Mouse (Mus musculus): ENCODE measurements around the gene Cdh12.
"Not testable (repeated sequence)": the region's sequence is repeated elsewhere in the genome, so short reads cannot be mapped to it uniquely, and the experiment has no call there.

Gene Cdh12

DNA sequence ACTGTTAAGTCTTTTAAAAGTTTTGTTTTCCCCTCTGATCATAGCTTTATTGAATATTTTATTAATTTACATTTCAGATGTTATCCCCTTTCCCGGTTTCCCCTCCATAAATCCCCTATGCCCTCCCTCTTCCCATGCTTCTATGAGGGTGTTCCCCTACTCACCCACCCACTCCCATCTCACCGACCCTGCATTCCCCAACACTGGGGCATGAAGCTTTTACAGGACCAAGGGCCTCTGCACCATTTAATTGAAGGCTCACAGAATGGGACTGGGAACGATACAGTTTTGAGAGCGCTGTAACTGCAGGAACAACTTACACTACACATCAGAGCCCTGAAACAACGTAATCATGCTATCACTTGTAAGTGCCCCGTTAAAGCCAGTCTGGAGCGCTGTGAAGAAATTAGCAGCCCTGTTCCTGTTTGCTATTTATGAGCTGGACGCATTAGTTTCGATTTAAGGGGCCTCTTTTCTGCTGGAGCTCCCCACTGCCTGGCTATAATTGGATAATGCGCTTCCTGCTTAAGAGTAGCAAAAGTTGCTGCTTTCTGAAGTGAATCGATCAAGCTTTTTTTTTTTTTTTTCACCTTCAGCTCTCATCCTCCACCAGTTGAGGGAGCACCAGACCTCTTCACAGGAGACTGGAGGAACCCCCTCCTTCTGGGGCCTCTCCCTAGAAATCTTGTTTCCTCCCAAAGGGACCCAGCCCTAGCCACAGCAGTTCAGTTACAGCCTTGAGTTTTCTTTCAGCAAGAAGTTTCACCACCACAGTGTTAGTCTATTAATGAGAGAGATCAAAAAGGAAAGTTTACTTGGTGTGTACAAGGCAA lies 660.2 kb downstream of the Cdh12 start:
- DNase-seq (ENCODE audit: low read depth, low spot score) = no peak

DNA sequence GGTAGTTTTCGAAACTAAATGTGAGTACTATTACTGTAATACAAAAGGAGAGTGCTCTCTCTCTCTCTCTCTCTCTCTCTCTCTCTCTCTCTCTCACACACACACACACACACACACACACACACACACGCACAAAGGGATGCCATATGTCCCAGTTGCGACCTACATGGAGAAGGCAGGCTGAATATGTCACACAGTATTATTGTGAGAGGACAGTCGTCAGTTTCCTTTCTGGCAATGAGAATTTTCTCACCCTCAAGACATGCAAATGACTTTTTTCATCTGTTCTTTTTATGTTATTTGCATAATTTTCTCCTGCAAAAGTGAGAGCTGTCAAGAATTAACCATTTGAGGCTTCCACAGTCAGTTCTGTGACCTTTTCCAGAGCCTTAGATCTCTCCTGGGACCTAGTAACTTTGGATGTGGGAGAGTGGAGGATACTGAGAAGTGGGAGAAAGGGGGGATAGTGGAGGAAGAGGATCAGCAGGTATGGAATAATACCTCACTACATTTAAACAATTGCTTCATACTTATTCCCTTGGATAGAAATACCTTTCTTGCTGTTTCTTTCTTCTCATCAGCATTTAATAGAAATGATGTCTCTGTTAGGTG lies 660.9 kb downstream of the Cdh12 start:
- DNase-seq (ENCODE audit: low read depth, low spot score) = no peak

DNA sequence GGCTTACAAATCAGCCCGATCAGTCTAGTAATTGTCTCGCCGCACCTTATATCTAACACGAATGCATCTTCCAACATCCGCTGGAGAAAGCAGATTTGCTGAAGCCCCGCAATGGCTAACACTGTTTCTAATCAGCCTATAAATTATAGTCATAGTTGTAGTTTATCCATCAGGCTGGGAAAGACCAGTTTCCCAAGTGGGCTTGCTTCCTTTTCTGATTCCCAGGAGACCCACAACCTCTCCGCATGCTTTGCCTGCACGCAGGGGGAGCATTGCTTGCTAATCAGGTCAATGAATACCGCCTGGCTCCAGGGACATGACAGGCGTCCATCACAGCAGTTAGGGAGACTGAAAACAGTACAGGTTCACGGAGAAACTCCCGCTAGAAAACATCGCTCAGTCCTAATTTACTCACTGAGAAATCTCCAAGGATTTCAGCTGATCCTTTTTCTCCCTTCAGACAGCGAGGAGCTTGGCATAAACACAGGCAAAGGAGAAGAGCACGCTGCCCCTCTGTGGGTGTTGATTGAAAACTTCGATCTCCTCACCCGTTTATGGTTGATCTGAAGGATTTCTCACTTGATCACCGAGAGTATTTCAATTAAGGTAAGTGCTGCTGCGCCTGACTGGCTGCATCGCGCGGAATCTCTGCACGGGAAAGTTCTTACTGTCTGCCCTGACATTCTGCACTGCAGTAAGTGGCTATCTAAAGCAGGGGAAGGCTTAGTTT lies 662.0 kb downstream of the Cdh12 start:
- DNase-seq (ENCODE audit: low read depth, low spot score) = no peak

DNA sequence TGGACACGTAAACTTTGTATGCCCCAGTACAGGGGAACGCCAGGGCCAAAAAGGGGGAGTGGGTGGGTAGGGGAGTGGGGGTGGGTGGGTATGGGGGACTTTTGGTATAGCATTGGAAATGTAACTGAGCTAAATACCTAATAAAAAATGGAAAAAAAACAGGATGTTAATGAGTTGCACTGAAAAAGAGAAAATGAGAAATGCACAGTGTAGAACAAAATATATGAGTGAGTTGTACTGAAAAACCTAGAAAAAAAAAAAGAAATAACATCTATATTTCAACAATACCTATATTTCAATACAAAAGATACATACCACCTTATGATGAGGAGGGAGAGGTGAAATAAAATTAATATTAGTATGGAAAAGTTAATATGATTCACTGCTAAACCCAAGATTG lies 665.7 kb downstream of the Cdh12 start:
- peak; percentile 9 for DNase-seq (ENCODE audit: low read depth, low spot score)

DNA sequence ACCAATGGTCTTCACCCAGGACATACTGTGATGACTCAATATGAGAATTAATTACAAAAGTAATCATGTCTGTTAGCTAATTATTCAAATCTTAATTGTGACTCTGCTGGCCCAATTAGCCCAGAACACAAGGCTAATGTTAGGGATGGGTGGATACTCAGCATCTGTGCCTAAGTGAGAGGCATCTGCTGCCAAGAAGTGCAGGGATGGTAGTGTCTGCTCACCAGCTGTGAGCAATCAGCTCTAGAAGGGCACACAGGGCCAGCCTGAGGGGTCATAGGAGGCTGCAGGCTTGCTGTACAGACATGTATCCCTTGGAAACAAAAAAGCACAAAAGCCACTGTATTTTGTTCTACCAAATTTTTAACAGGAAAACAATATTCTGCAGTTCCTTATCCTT lies 681.6 kb downstream of the Cdh12 start:
- DNase-seq (ENCODE audit: low read depth, low spot score) = no peak

DNA sequence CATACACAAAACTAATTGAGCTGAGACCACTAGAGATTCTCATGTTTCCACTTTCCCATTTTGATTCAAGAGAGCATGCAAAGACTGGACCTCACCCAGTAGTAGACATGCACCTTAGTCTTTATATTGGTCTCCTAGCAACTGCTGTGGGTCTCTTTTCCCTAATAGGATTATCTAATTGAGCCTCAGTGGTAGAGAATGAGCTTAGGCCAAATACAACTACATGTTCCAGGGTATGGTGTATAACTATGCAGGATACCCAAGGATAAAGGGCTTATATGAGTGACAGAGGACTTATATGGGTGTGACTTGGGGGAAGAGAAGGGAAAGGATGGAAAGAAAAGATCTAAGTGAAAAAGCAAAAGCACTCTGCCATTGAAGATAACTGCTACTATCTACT lies 683.9 kb downstream of the Cdh12 start:
- no peak for DNase-seq (ENCODE audit: low read depth, low spot score)

DNA sequence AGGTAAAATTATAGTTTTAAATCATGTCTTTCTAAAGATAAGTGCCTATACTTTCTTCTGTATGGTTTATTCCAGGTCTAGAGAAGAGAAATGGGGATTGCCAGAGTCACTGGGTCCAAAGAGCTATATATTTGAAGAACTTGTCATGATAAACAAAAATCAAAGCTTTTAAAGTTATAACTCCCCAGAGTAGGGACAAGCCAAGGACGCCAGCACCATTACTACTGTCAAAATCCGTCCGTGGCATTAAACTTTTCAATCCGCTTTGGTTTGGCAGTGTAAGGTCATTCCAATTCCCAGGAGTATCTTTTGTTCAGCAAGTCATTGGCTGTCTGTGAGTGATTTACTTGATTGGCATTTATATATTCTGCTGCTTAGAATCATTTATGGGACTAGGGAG lies 697.8 kb downstream of the Cdh12 start:
- DNase-seq (ENCODE audit: low read depth, low spot score) = no peak

DNA sequence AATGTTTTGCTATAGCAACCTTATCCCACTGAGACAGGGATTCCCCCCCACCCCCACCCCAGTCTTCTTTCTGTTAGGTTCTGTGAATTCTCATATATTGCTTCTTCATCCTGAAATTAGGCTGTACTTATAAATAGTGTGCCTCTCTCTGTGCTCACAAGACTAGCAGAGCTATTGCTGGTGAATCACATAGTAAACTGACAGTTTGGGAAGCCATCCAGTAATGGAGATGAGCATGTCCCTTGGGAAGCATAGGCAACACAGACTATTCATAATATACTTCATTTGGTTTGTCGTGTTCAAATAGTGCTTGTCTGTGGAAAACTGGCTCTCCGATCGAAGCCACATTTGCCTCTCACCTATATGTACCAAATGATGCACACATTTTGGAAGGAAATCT lies 704.5 kb downstream of the Cdh12 start:
- DNase-seq (ENCODE audit: low read depth, low spot score) = no peak

DNA sequence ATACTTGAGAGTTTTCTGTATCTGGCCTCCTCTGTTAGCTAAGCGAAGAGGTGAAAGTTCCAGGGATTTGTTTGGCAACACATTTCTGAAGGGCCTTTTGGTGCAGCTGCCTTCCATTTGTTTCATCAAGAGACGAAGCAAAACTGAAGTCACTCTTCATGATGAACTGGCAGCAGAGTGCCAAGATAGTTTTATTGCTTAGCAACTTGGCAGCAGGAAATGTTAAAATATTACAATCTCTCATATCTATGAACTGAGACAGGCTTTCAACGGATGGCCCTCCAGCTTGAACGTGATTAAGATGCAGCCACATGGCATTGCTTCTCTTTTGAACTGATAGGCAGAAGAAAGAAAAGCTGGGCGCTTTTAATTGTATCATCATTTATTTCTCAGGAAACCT lies 730.7 kb downstream of the Cdh12 start:
- DNase-seq (ENCODE audit: low read depth, low spot score) = no peak

DNA sequence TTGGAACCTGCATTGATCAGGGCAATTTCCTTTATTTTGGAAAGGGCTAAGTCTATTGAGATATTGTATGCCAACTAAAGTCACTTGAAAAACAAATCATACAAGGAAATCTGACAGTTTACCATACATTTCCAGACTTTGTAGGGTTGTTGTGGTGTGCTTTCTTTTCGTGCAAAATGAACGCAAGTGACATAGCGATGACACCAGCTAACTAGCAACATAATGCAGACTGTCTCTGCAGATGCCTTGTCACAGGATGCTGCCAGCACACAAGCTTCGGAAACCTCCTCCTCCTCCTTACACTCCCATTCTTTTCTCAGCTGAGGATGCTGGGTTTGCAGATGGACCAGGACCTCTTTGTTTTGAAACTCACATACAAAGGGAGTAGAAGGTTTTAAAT lies 731.1 kb downstream of the Cdh12 start:
- no peak for DNase-seq (ENCODE audit: low read depth, low spot score)

DNA sequence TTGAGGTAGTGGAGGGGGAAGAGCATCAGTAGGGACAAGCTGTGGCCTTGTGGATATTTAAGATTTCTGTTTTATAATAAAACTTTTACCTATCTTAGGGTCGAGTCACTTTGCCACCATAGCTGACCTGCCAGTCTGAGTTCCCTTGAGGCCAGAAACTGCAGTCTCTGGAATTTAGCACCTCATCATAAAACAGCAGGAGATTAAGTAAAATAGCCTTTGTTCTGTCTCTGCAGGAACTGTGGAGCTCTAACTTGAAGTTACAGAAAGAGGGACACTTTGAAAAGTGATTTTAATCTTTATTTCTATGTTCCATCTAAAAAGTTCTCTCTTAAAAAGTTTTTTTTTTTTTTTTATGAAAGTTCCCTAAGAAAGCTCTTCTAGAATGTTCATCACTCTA lies 736.7 kb downstream of the Cdh12 start:
- DNase-seq (ENCODE audit: low read depth, low spot score) = no peak

DNA sequence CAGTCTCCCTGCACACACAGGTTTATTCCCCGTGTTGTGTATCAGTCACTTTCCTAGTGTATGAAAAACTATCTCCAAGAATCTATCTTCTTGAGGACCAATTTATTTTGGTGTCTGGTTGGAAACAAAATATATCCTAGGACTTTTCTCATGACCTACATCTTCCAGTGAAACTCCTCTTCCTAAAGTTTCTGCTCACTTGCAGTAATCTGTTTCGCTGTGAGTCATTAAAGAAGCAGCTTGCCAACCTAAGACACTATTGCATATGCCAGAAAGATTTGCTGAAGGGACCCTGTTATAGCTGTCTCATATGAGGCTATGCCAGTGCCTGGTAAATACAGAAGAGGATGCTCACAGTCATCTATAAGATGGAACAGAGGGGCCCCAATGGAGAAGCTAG lies 761.0 kb downstream of the Cdh12 start:
- not testable (repeated sequence) for DNase-seq (ENCODE audit: low read depth, low spot score)

DNA sequence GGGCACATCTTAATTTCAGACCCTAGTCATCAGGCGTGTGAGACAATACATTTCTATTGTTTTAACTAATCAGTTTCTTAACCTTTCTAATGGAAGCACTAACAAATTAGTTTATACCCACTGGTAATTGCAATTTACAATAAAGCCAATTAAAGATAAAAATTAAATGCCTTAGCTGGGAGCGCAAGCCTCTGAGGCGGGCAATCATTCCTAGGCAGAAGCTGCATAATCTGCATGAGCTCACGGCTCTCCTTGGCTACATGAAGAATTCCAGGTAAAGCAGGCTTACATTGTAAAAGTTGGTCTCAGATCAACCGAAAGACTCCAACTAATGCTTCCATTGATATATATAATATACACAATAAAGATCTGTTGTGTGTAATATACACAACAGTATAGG lies 773.9 kb downstream of the Cdh12 start:
- no peak for DNase-seq (ENCODE audit: low read depth, low spot score)

DNA sequence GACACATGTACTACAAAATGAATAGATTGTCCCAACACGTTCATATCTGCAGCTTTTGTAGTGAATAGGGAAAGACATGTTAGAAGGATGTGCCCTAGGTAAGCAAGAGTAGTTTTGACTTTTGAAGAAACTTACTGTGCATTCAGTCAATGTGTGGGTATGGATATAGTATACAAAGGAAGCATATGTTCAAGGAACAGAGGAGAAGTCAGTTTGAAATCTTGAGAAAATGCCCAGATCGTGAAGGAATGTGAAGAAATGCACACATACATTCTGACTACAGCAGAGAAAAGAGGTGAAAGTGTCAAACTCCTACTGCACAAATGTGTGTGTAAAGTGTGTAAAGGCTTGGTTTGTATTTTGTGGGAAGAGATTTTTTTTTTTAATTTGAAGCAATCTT lies 812.3 kb downstream of the Cdh12 start:
- no peak for DNase-seq (ENCODE audit: low read depth, low spot score)

DNA sequence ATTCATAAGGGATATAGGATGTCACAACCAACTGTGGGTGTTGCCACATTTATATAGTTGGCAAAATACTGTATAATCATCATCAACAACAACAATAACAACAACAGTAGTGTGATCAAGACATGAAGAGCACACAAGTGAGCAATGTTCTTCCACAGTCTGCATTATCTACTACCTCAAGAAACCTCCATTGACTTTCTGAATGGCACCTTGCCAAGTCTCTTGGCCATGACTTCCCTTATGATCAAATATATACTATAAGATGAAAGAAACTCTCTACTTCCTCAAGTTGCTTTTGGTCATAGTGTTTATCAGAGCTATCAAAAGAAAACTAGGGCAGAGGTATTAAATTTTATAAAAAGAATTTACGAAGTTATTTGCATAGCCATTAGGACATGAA lies 820.8 kb downstream of the Cdh12 start:
- no peak for DNase-seq (ENCODE audit: low read depth, low spot score)

DNA sequence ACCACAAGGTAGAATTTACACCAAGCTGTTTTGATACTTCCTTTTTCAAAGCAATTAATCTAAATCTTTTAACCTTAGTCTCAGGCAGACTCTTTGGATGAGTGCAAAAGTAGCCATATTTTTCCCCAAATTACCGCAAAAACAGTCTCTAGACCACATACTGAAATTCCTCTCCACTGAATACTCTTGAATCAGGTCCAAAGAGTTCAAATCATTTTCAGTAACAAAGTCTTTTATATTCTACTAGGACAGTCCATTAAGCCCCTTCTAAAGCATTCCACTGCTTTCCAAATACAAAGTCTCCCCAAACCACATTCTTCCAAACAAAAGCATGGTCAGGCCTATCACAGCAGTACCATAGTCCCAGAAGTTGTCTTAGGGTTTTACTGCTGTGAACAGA lies 848.0 kb downstream of the Cdh12 start:
- DNase-seq (ENCODE audit: low read depth, low spot score) = no peak

DNA sequence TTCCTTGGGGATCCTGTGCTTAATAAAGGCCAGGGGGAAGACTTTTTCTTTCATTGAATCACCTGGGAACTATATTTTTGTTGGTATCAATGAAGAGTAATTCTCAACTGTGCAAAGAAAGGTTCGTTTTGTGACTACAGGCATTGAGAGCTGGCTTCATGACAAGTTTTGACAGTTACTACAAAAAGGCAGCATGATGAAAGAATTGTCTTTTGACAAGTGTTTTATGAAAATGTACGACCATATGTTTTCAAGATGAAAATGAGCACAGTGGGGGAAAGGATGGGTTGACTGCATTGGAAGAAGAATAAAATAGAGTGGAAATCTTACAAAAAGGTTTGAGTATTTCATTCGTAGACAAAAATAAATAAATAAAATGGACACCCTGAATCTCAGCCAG lies 866.4 kb downstream of the Cdh12 start:
- DNase-seq (ENCODE audit: low read depth, low spot score) = no peak

DNA sequence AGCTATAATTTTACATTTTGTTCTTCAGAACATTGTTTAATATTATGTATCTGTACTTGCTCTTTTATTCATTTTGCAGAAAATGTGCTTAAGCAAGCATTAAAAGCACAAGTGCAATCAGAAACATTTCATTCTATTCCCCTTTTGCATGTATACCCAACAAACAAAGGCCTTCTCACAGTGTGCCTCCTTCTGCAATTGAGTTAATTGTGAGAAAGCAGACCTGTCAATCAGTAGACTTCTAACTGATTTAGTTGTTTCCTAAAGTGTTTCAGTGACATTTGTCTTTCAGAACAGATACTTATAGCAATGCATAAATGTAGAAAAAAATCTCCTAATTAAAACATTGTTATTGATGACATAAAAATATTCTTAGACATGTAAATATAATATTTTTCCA lies 894.8 kb downstream of the Cdh12 start:
- no peak for DNase-seq (ENCODE audit: low read depth, low spot score)

DNA sequence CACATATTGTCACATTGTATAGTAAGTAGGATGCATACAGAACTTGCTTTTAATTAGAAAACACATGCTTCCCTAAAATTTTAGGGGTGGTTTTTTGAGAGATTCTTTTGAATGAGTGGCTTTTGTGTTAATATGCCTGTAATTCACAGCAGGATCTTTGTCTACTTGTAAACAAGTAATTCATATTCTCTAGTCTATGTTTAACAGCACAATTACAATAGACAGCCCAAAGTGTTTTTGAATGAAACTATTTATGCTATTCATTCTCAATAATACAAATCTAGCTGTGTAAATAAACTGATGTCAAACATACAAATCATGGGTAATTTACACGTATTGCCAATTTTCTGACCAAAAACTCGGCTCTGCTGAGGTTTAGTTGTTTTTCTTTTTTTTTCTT lies 895.3 kb downstream of the Cdh12 start:
- no peak for DNase-seq (ENCODE audit: low read depth, low spot score)

DNA sequence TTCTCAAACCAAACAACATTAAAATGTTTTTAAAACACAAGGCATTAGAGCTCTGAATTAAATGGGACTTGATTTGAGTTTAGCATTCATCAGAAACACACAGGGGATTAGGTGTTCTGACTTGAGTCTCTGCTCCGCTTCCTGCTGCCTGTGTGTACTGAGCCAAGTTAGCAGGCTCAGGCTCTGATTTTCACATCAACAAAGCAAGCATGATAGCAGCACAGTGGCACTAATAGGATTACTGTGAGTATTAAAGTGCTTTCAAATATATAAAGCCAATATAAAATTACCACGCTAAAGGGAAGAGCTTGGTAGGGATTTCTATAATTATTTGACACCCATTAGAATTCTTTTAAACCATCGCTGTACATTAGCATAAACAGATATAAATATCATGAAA lies 895.7 kb downstream of the Cdh12 start:
- DNase-seq (ENCODE audit: low read depth, low spot score) = no peak

DNA sequence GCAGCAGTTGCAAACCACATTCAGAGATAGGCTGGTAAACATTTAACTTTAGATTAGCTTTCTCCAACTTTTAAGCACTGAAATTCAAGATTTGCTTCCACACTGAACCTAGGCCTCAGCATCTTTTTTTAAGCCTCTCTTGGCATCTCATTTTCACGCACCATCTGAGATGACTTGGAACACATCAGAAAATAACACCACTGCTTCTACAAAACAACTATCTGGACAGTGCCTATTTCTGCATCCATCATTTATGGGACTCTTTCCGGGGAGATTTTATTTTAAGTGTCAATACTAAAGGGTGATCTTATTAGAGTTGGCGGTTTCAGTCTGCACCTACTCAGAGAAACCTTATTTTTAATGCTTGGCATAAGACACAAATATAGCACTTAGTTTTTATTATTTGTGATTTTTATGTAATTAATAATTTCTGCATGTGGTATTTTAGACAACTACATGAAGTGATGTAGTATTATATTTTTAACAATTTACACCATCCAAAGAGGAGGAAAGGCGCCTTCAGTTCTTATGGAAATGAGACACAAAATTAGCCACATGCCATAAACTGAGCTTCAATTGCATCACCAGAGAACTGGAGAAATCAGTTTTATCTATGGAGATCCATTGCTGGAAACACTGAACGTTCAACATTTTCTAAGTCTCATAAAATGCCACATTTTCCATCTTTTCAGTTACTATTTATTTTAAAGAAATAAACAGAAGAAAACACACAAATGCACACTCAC lies 906.5 kb downstream of the Cdh12 start:
- DNase-seq (ENCODE audit: low read depth, low spot score) = no peak

DNA sequence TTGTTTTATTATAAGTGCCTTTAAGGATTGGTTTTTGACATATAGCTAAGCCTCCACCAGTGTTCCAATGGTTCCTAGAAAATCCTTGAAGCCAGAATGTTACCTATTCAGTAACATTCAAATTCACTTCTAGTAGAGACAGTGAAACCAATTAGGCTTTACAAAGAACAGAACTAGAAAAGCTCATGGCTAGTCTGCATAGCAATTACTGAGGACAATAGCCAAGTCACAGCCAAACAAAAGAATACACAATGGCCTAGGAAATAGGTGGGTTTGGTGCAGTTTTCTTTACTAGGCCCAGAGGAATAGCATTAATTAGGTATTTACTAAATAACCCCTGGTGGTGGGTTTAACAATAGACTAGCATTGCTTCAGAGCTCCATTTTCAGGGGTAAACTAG lies 917.3 kb downstream of the Cdh12 start:
- no peak for DNase-seq (ENCODE audit: low read depth, low spot score)
